Mouse (Mus musculus) MEL (cell line): ENCODE measurements around the gene Mrap. TPM values are rescaled to one million over a fixed set of nuclear protein-coding genes. Genes with fewer than 3 reads are reported as not detected.

Experiments
- DNase-seq: peaks from one replicate; pipeline ENCODE4 v3.0.0; 2011; ENCODE audit warnings: low read depth, low spot score
- H3K27ac ChIP-seq: 2 replicates; pipeline ENCODE4 v1.5.1; 2012; ENCODE audit warnings: low read depth, mild to moderate bottlenecking, control low read depth, low read length, moderate library complexity; ENCODE audit not compliant: control insufficient read depth
- H3K27me3 ChIP-seq, 2 experiments: fragments of 150-350 bp in 1 of 2; sonication (generic) in 1 of 2; 2 replicates each; pipeline ENCODE4 v1.6.1; 2012; ENCODE audit warnings: low read length in 2 of 2, mild to moderate bottlenecking in 2 of 2, improper control_type of control experiment in 1 of 2, moderate library complexity in 1 of 2; ENCODE audit not compliant: insufficient read depth in 2 of 2, control insufficient read depth in 1 of 2
- H3K36me3 ChIP-seq, 2 experiments: 2 replicates each; pipeline ENCODE4 v1.6.1; 2012 to 2014; ENCODE audit warnings: low read length in 2 of 2, improper control_type of control experiment in 1 of 2, inconsistent platforms in 1 of 2, mild to moderate bottlenecking in 1 of 2; ENCODE audit not compliant: insufficient read depth in 2 of 2, control insufficient read depth in 1 of 2
- H3K4me1 ChIP-seq, 2 experiments: fragments of 150-350 bp in 1 of 2; sonication (generic) in 1 of 2; 2 replicates each; pipeline ENCODE4 v1.6.1; 2012; ENCODE audit warnings: low read length in 2 of 2, improper control_type of control experiment in 1 of 2, mild to moderate bottlenecking in 1 of 2; ENCODE audit not compliant: insufficient read depth in 2 of 2, control insufficient read depth in 1 of 2
- H3K4me3 ChIP-seq, 2 experiments: fragments of 150-350 bp in 1 of 2; sonication (generic) in 1 of 2; 2 replicates each; pipeline ENCODE4 v1.5.1; 2012; ENCODE audit warnings: low read depth in 2 of 2, low read length in 2 of 2, mild to moderate bottlenecking in 2 of 2, moderate library complexity in 2 of 2, control low read depth in 1 of 2, improper control_type of control experiment in 1 of 2; ENCODE audit not compliant: control insufficient read depth in 1 of 2, insufficient read depth in 1 of 2
- H3K79me2 ChIP-seq: 2 replicates; pipeline ENCODE4 v1.6.1; 2012; ENCODE audit warnings: mild to moderate bottlenecking, low read length, moderate library complexity; ENCODE audit not compliant: control insufficient read depth, poor library complexity, insufficient read depth
- H3K9ac ChIP-seq: 2 replicates; pipeline ENCODE4 v1.6.1; 2012; ENCODE audit warnings: low read depth, mild to moderate bottlenecking, control low read depth, low read length, moderate library complexity; ENCODE audit not compliant: control insufficient read depth, poor library complexity, severe bottlenecking
- H3K9me3 ChIP-seq: fragments of 150-350 bp; sonication (generic); replicated peaks from 2 replicates; pipeline ENCODE4 v1.6.1; 2012; ENCODE audit warnings: mild to moderate bottlenecking, low read length, improper control_type of control experiment, moderate library complexity; ENCODE audit not compliant: insufficient read depth
- CTCF ChIP-seq, 3 experiments: IDR thresholded peaks in 2 of 3; conservative IDR thresholded peaks in 1 of 3; 2 replicates each; pipeline ENCODE4 v1.5.1; 2011 to 2012; ENCODE audit warnings: low read length in 3 of 3, low read depth in 2 of 3, mild to moderate bottlenecking in 2 of 3, improper control_type of control experiment in 1 of 3, inconsistent platforms in 1 of 3, mixed read lengths in 1 of 3, moderate library complexity in 1 of 3; ENCODE audit not compliant: control insufficient read depth in 1 of 3, insufficient read depth in 1 of 3, poor library complexity in 1 of 3, severe bottlenecking in 1 of 3
- E2F4 ChIP-seq: IDR thresholded peaks from 2 replicates; pipeline ENCODE4 v1.6.1; 2011; ENCODE audit warnings: low read depth, low read length, improper control_type of control experiment, borderline replicate concordance
- EP300 ChIP-seq, 2 experiments: IDR thresholded peaks; 2 replicates each; pipeline ENCODE4 v1.6.1; 2011; ENCODE audit warnings: improper control_type of control experiment in 2 of 2, low read length in 2 of 2, low read depth in 1 of 2, mild to moderate bottlenecking in 1 of 2
- ETS1 ChIP-seq: IDR thresholded peaks from 2 replicates; pipeline ENCODE4 v1.6.1; 2012; ENCODE audit warnings: low read depth, mild to moderate bottlenecking, inconsistent platforms, low read length, improper control_type of control experiment, moderate library complexity
- GABPA ChIP-seq: IDR thresholded peaks from 2 replicates; pipeline ENCODE4 v1.6.1; 2012; ENCODE audit warnings: low read depth, mild to moderate bottlenecking, inconsistent platforms, low read length, improper control_type of control experiment, moderate library complexity
- GATA1 ChIP-seq: IDR thresholded peaks from 2 replicates; pipeline ENCODE4 v1.6.1; 2011; ENCODE audit warnings: low read depth, low read length, improper control_type of control experiment
- JUND ChIP-seq: IDR thresholded peaks from 2 replicates; pipeline ENCODE4 v1.6.1; 2011; ENCODE audit warnings: low read depth, mild to moderate bottlenecking, improper control_type of control experiment, low read length
- MAZ ChIP-seq: IDR thresholded peaks from 2 replicates; pipeline ENCODE4 v1.6.1; 2012; ENCODE audit warnings: low read depth, mild to moderate bottlenecking, inconsistent platforms, low read length, improper control_type of control experiment
- MEF2A ChIP-seq: IDR thresholded peaks from 2 replicates; pipeline ENCODE4 v1.6.1; 2014; ENCODE audit warnings: low read depth, mild to moderate bottlenecking, inconsistent platforms, low read length, improper control_type of control experiment; ENCODE audit not compliant: poor library complexity, insufficient replicate concordance, severe bottlenecking; ENCODE audit errors: extremely low read depth
- MXI1 ChIP-seq: IDR thresholded peaks from 2 replicates; pipeline ENCODE4 v1.6.1; 2011; ENCODE audit warnings: mild to moderate bottlenecking, low read depth, low read length, improper control_type of control experiment
- MYB ChIP-seq: IDR thresholded peaks from 2 replicates; pipeline ENCODE4 v1.6.1; 2011; ENCODE audit warnings: mild to moderate bottlenecking, low read depth, low read length, improper control_type of control experiment
- NRF1 ChIP-seq: IDR thresholded peaks from 2 replicates; pipeline ENCODE4 v1.6.1; 2014; ENCODE audit warnings: low read depth, mild to moderate bottlenecking, inconsistent platforms, low read length, improper control_type of control experiment, moderate library complexity; ENCODE audit not compliant: poor library complexity, insufficient read depth, severe bottlenecking
- POLR2A ChIP-seq, 2 experiments: IDR thresholded peaks; 2 replicates each; pipeline ENCODE4 v1.6.1; 2011 to 2012; ENCODE audit warnings: low read length in 2 of 2, mild to moderate bottlenecking in 2 of 2, control low read depth in 1 of 2, improper control_type of control experiment in 1 of 2, low read depth in 1 of 2, moderate library complexity in 1 of 2; ENCODE audit not compliant: control insufficient read depth in 1 of 2, insufficient read depth in 1 of 2, poor library complexity in 1 of 2
- POLR2AphosphoS2 ChIP-seq: IDR thresholded peaks from 2 replicates; pipeline ENCODE4 v1.6.1; 2011; ENCODE audit warnings: low read length, improper control_type of control experiment
- RAD21 ChIP-seq: IDR thresholded peaks from 2 replicates; pipeline ENCODE4 v1.6.1; 2011; ENCODE audit warnings: mild to moderate bottlenecking, low read depth, low read length, improper control_type of control experiment
- RCOR1 ChIP-seq: IDR thresholded peaks from 2 replicates; pipeline ENCODE4 v1.6.1; 2012; ENCODE audit warnings: low read depth, mild to moderate bottlenecking, inconsistent platforms, low read length, improper control_type of control experiment
- SIN3A ChIP-seq: IDR thresholded peaks from 2 replicates; pipeline ENCODE4 v1.6.1; 2012; ENCODE audit warnings: low read length, improper control_type of control experiment, inconsistent platforms
- TCF12 ChIP-seq: IDR thresholded peaks from 2 replicates; pipeline ENCODE4 v1.6.1; 2014; ENCODE audit warnings: low read depth, mild to moderate bottlenecking, inconsistent platforms, low read length, improper control_type of control experiment, moderate library complexity
- UBTF ChIP-seq: IDR thresholded peaks from 2 replicates; pipeline ENCODE4 v1.6.1; 2012; ENCODE audit warnings: low read depth, mild to moderate bottlenecking, inconsistent platforms, low read length, improper control_type of control experiment, moderate library complexity, borderline replicate concordance; ENCODE audit not compliant: insufficient read depth
- USF1 ChIP-seq: IDR thresholded peaks from 2 replicates; pipeline ENCODE4 v1.6.1; 2014; ENCODE audit warnings: low read depth, mild to moderate bottlenecking, inconsistent platforms, low read length, improper control_type of control experiment, moderate library complexity
- USF2 ChIP-seq, 2 experiments: IDR thresholded peaks; 2 replicates each; pipeline ENCODE4 v1.6.1; 2011 to 2012; ENCODE audit warnings: improper control_type of control experiment in 2 of 2, low read length in 2 of 2, borderline replicate concordance in 1 of 2, inconsistent platforms in 1 of 2, low read depth in 1 of 2, mild to moderate bottlenecking in 1 of 2; ENCODE audit not compliant: insufficient read depth in 1 of 2
- ZNF384 ChIP-seq: IDR thresholded peaks from 2 replicates; pipeline ENCODE4 v1.6.1; 2012; ENCODE audit warnings: low read depth, mild to moderate bottlenecking, inconsistent platforms, low read length, improper control_type of control experiment
- polyA plus RNA-seq, 2 experiments: library from polyadenylated mRNA; stranded (reverse) in 1 of 2; unstranded in 1 of 2; fragments of >175 nt in 1 of 2; fragments of >200 nt in 1 of 2; gene quantifications; 2 replicates each; pipeline versions ENCODE4 v1.2.1 to v1.2.4; 2012; ENCODE audit warnings: low replicate concordance in 2 of 2, low read depth in 1 of 2; ENCODE audit not compliant: insufficient read length in 2 of 2, insufficient read depth in 1 of 2, missing spikeins in 1 of 2
- total RNA-seq: library from RNA; depleted of rRNA; stranded (reverse); fragments of 300-350 nt; gene quantifications from 2 replicates; pipeline ENCODE4 v1.2.3, GENCODE M21; 2012

Mrap gene
- total and polyA plus RNA-seq, 3 experiments: 0.92 to 2.2 TPM; not detected in 1

DNA sequence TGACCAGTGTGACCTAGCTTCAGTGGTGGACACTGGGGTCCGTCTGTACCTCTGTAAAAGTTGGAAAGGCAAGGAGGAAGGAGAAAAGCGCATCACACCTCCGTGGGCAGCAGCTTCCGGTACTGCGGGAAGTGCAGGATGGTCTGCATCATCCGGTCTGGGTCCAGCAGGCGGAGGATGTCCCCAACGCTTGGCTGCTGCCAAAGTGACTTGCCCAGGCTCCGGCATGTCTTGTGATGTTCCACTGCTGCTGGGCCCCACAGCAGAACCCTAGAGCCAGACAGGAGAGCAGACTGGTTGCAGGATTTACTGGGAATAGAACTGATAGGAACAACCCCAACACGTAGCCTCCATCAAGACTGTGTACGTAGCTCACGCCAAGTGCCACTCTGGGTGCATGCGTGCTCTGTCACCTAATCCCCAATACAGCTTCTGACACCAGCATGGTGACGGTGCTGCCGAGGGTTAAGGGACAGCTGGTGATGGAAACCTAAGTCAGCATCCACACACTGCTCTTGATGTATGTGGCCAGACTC lies 29.0 kb downstream of the Mrap start:
- TF ChIP-seq TCF12: no peak
- no peak for TF ChIP-seq ETS1
- TF ChIP-seq ZNF384: no peak
- TF ChIP-seq MEF2A: no peak
- TF ChIP-seq UBTF: no peak
- no peak for TF ChIP-seq EP300 (IDR thresholded peaks at IDR 0.05; ENCODE audit: low read depth in 1 of 2, low read length in 2 of 2)
- no peak for TF ChIP-seq USF1
- H3K27ac ChIP-seq: no peak overlapping the region
- no peak overlapping the region for H3K9ac ChIP-seq
- no peaks in the 10 kb centered on the region for H3K79me2 ChIP-seq
- H3K4me1 ChIP-seq: no peaks in the 10 kb centered on the region
- DNase-seq: no peak
- H3K27me3 ChIP-seq: no peaks in the 10 kb centered on the region
- H3K4me3 ChIP-seq: no peak overlapping the region
- H3K9me3 ChIP-seq: no peaks in the 10 kb centered on the region
- H3K36me3 ChIP-seq: peaks cover 0 to 4% of the 10 kb centered on the region in 2 experiments; a peak in 2 of 4 replicates

DNA sequence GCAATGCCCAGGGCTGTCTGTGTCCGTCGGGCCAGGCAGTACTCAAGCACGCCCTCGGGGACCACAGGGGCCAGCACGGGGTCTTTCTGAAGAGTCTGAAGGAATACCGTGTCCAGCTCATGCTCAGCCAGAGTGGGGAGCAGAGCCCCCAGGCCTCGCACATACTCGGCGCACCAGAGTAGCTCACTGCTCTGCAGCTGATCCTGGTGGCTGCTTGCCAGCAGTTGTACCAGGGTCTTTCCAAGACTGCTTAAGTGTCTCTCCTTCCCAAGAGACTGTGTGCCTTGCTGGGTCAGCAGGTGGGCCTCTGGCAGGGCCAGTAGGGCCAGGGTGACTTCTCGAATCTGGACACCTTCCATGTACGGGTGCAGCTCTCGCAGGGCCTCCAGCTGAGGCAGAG lies 36.2 kb downstream of the Mrap start:
- peaks cover 0 to 7% of the 10 kb centered on the region in 2 experiments; a peak in 2 of 4 replicates for H3K36me3 ChIP-seq
- H3K9me3 ChIP-seq: no peaks in the 10 kb centered on the region
- no peak overlapping the region for H3K9ac ChIP-seq
- no peaks in the 10 kb centered on the region for H3K4me1 ChIP-seq
- no peak overlapping the region for H3K27ac ChIP-seq
- no peak overlapping the region for H3K4me3 ChIP-seq
- H3K27me3 ChIP-seq: no peaks in the 10 kb centered on the region
- no peaks in the 10 kb centered on the region for H3K79me2 ChIP-seq
- TF ChIP-seq SIN3A (no peak), RCOR1 (no peak), POLR2AphosphoS2 (no peak), POLR2A (IDR thresholded peaks at IDR 0.05; ENCODE audit: control insufficient read depth in 1 of 2, insufficient read depth in 1 of 2, low read depth in 1 of 2, low read length in 2 of 2, poor library complexity in 1 of 2) (no peak), ZNF384 (no peak), USF2 (IDR thresholded peaks at IDR 0.05; ENCODE audit: borderline replicate concordance in 1 of 2, insufficient read depth in 1 of 2, low read depth in 1 of 2, low read length in 2 of 2) (no peak), ETS1 (no peak), JUND (no peak), E2F4 (no peak), GATA1 (no peak), NRF1 (no peak), USF1 (no peak), MYB (no peak), CTCF (IDR thresholded peaks at IDR 0.05 in 2 of 3, conservative IDR thresholded peaks at IDR 0.05 in 1 of 3; ENCODE audit: control insufficient read depth in 1 of 3, insufficient read depth in 1 of 3, low read depth in 2 of 3, low read length in 3 of 3, poor library complexity in 1 of 3, severe bottlenecking in 1 of 3) (no peak), MXI1 (no peak), MAZ (no peak), RAD21 (no peak), MEF2A (no peak), GABPA (no peak)
- DNase-seq: no peak
